Mouse (Mus musculus): ENCODE measurements around the gene Exoc2.

The Exoc2 gene

DNA sequence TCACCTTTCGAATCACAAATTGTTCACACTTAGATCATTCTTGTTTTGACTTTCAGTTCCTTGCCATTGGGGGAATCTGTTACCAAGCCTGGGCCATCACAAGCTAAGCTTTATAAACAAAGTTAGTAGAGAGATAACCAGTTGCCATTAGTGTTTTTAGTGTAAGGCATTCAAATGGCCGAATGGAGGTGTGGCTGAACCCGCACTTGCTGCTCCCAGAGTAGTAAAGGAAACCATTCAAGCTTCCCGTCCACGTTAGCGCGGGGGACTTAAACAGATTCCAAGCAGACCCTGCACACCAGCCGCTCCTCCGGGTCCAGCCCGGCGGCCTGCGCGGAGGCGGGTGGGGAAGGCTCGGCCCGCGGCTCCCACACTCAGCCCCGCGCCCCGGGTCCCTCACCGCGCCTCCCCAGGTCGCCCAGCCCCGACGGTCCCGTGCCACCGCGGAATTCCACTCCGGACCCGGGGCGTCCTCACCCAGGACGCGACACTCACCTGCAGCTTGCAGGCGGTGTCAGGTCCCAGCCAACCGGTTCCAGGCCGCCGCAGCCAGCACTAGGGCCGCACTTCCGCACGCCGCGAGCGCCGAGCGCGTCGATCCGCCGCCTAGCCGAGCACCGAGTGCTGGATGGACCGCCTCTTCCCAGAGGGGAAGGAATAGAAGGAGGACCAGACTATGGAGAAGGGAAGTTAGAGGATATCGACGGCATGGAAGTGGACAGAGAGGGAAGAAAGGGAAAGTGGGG lies at the start of gene Exoc2, which contains the start of gene Gm5447:
Gene Exoc2, minus strand, starts transcription at position 593 of the 746 bp plus-strand sequence.
Gene Gm5447, plus strand, starts transcription at position 704 of the 746 bp plus-strand sequence.
- DNase-seq: peak; percentile 91

DNA sequence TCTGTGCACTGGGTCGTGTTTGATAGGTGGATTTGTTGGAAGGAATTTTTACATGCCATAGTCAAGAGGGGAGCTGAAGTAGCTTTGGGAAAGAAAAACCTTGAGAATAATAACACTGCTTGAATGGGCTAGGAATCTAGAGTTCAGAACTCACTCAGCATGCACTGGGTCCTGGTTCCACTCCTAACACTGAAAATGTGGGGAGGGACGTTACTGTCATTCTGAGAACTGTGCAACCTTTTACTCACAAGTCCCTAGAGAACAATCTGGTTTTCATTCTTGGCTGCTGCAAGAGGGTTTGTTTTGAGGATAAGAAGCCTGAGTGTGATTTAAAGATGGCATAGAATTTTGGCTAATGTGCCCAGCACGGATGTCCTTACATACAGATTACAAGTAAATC lies 49.8 kb upstream of the Exoc2 start:
- DNase-seq: no peak

DNA sequence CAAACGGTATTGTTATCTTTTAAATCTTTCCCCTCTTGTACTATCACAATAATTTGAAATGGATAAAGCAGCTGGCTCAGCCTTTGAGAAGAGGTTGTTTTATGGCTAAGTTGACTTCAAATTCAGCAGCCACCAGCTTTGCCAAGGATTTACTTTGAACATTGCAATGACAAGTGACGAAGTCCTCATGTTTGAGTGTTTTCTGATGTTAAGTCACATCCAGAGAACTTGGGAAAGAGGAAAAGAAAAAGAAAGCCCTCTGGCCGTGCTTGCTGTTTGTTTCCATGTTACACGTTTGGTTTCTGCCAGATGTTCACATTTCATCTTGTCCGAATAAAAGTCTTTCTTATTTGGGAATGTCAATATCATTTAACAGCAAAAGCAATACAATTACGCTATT lies 48.0 kb upstream of the Exoc2 start:
- no peak for DNase-seq

DNA sequence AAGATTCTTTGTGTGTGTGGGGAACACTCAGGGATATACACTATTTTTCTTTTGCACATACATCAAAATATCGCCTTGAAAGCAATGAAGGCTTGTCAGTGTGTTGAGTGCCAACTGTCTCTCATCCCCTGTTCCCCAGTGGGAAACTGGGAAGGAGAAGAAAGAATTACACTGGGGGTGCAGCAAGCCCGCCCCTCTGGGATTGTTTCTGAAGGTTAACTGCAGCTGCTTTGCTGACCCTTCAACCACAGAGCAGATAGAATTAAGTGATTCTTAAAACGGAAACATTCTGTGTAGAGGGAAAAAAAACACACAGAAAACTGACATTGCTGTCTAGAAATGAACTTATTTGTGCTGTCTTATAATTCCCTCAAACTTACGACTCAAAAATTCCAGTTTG lies 47.6 kb upstream of the Exoc2 start:
- no peak for DNase-seq

DNA sequence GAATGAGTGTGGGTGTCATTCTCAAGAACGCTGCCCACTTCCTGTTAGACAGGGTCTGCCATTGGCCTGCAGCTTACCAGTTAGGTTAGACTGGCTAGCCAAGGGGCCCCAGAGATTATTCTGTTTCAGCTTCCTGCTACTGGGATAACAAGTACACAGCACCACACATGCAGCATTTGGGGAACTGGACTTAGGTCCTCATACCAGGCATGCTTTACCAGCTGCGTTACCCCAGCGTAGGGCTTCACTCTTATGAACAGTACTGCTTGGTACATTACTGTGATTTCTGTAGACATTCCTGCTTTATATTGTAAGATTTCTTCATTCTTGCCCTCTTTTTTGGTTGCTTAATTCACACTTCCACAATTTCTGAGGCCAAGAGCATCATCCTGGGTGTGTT lies 43.7 kb upstream of the Exoc2 start:
- no peak for DNase-seq

DNA sequence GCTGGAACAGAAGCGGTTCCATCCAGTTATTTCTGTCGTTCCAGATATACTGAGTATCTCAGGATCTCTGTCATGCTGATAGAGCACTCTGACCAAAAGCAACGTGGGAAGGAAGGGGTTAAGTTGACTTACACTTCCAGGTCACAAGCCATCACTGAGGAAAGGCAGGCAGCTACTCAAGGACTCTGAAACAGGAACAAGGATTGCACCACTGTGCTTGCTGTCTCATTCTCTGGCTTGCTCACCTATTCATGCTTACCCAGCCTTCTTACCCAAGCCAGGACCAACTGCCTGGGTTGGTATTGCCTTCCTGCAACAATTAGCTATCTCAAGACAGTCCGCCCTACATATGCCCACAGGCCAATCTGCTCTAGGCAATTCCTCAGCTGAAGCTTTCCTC lies 31.1 kb upstream of the Exoc2 start:
- DNase-seq: no peak

DNA sequence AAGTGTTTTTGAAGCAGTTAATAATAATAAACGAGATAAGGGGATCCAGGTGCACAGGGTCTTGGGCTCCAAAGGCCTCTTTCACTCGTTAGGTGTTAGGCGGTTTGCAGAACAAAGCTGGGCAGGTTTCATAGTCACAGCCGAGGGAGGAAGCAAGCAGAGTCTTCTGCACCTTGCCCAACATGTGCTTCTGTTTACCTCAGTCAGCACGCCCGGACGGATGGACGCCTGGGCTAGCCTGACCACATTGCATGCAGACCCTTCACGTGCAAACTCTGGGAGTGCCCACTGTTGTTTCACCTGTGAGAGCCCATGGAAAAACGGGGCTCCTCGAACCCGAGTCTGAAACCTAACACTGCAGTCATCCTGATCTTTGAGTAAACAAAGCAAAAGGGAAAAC lies 30.6 kb upstream of the Exoc2 start:
- no peak for DNase-seq

DNA sequence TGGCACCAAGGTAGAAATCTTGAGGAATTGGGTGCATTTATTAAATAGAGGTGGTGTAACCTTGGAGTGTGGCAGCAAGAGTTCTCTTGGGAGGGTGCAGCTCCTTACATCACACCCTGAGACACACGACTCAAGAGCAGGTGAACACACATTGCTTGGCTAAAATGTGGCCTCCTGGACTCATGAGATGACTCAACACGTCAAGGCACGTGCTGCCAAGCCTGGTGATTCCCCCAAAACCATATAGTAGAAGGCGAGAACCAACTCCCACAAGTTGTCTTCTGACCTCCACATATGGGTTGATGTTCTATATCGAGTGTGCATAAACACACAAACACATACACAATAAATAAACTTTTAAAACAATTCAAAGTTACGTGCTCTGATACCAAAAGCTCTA lies 25.9 kb upstream of the Exoc2 start:
- no peak for DNase-seq

DNA sequence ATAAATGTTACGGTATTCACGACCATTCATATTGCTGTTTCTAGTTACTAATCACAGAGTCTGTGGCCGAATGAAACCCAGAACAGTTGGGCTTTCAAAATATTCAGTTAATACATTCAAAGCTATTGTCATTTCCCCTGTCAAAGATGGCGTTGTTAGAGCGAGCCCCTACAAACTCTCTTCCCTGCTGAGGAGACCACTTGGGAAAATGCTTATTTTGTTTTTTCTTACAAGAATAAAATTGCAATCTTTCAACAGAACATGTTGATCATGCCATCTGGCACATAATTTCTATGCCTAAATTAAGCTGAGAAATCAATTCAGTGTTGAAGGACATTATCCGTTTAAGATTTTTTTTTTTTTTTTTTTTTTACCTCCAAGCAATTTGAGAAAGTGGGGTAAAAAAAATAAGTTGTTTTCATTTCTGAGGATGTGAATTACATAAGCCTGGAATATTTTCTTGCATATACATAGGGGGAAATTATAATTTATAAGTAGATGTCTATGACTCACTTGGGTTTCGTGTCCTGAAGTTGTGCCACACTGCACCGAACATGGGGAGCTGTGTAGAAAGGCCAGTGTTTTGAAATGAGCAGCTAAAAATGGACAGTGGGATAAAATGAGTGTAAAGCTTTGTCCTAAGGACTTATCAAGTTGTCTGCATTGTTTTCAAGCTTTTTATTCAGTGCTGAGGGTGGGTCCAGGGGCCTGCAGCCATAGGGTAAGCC lies 23.8 kb upstream of the Exoc2 start:
- no peak for DNase-seq

DNA sequence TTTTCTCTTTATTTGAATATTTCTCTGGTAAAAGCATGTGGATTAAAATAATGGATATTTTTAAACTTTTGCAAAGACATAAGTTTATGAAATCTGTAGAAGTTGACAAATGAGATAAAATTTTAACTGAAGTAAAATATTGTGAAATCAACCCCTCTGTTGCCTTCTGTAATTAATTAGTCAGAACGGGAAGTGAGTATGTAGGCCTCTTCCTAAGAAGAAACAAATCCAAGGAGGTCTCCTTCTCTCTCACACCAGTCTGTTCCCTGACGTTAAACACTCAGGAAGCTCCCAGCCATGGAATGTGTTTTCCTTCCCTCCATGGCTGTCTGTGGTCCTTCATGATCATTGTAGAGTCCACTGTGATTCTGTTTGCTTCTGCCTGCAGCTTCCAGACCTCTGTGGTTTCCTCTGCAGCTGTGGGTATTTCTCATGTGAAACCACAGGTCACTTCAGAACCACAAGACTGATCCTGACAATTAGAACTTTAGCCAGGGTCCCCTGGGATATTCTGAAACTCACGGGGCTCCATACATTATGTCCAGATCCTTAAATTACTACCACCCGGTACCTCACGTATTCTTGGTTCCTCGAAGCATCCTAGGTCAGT lies 20.5 kb upstream of the Exoc2 start:
- DNase-seq: no peak

DNA sequence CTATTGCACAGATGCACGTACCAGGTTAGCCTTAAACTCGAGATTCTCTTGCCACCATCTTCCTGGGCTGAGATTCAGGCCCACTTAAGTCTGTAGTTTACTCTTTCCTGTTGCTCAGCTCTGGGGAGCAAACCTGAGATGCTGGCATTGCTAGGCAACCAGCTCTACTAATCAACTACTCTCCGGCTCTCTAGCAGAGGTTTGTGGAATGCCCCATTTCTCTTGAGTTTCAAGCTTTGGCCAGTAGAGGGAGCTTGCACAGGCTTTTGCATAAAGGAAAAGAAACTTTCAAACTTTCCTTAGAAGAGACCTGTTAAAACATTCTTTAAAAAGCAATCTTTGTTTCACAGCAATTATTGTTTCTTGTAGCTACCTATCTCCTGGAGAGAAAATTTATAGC lies 19.9 kb upstream of the Exoc2 start:
- DNase-seq: peak; percentile 82

DNA sequence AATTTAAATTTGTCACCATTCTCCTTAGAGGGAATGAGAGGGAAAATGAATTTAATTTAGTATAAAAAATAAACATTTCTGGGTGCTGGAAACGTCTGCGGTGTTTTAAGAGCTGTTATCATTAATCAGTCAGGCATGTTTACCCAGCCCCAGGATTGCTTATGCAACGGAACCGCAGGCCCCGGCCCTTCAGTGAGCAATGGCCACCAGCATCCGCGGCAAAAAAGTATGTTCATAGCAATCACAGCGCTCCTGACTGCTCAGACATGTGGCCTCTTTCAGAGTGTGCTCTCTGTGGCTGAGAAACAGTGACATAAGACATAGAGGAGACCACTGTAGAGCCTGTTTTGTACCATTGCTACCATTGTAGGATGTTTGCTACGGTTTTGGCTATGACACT lies 16.3 kb upstream of the Exoc2 start:
- DNase-seq: no peak

DNA sequence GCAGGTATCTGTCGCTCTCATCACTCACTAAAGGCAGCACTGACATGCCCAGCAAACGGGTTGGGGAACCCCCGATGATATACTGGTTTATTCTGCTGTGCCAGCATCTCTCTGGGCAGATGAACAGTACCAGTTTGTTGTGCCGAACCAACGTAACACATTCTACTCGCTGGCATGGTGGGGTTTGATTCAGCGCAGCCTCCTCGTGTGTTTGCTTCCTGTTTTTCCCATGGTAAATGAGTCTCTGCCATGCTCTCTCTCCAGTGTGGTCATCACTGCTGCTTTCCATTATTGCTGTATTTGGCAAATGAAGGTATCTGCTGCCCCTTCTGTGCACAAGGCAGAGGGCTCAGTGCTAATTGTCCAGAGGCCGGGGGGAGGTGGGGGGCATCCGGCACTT lies 15.8 kb upstream of the Exoc2 start:
- DNase-seq: no peak

DNA sequence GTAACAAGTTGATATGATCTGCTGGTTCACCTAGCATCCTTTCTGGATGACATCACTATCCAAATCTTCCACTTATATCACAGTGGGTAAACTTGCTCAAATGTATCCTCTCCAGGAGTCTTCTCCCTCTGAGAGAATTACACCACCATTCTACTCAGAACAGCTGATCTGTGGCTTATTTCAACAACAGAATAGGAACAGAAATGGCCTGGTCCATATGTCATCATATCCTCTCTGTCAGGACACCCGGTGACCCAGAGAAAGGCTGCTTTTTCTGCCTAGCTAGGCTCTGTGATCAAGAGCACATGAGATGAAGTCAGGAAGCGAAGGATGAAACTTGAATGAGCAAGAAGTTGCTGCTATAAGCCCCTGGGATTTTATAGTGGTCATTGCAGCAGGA lies 13.8 kb upstream of the Exoc2 start:
- no peak for DNase-seq

DNA sequence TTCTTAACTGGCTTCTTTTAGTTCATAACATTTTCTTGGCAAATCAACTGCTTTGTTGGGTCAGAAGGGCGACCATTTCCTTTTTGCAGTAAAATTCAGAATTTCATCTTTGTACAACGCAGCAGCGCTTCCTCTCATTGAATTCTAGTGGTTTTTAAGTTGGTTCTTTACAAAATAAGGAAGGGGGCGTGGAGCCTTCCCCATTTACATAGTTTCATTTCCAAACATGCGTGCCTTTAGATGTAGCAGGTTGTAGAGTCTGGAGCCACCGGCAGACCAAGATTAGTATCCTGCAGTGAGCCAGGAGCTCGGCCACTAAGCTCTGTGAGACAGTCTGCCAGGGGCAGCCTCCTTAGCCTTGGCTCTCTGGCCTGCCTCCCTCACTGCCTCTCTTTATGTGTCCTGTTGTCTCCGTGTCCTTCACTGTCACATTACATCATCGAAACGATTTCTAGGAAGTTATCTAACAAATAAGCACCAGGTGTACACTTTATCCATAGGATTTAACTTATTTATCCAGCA lies 13.1 kb upstream of the Exoc2 start:
- DNase-seq: peak; percentile 11

DNA sequence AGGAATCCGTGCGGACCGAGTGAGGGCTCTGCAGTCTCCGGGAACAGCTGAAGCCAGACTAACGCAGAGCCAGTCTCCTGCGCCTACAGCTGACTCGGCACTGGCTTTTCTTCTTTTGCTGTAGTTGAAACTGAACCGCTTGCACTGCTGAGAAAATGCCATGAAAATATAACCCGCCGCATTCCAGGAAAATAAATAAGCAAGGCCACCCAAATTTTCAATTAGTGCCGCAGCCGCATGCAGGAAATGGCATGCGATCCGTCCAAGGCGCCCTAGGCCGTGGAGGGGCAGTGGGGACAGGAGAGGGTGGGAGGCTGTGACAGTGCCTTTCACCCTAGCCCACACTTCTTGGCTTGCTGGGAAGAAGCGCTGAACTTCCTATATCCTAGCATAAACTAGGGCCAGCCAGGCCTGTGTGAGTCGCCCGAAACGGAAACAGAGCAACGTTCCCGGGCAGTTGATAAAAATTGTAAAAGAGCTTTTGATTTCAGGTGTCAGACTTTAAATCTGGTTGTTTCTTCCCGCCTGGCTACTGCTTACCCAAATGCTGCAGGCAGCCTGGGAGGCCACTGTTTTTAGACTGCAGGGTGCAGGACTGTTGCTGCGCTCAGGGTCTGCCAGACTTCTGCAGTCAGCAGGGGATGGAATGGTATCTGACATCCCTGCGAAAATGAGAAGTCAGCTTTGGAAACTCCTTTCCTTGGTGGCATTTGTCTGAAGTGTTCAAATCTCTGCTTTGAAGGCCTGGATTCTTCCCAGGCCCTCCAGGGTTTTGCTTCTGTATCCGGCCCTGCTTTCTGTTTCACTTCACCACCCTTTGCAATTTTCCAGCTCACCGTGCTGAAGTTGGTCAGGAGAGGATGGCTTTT lies 11.9 kb upstream of the Exoc2 start:
- DNase-seq: peak; percentile 61

DNA sequence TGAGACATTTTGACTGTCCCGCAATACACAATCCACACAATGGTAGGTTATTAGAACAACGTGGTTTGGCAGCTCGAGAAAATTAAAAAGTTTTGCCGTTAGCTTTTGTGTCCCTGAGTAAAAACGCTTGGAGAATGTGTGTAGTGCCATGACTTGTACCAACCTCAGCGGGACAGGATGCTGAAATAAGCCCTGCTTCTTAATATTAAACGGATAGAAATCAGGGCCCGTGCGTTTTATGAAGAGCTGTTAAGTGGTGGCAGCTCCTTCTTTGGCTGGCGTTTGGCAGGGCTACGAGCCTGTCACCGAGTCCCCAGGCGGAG lies 11.3 kb upstream of the Exoc2 start:
- DNase-seq: no peak

DNA sequence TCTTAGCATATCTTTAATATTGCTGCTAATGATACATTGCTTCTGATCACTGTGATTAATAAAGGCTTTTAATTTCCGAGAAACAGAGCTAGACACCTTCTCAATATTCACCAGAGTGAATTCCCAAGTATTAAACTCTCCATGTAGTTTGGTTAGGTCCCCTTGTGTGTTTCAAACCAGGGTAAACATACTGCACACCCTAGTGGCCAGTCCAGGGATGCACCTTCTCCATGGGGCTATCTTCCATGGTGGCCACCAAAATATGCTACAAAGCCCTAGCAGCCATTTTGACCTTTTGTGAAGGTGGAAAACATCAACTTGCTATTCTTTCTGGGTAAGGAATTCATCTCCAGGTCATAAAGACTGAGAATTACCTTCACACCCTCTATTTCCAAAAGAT lies 7.8 kb upstream of the Exoc2 start:
- peak; percentile 42 for DNase-seq

DNA sequence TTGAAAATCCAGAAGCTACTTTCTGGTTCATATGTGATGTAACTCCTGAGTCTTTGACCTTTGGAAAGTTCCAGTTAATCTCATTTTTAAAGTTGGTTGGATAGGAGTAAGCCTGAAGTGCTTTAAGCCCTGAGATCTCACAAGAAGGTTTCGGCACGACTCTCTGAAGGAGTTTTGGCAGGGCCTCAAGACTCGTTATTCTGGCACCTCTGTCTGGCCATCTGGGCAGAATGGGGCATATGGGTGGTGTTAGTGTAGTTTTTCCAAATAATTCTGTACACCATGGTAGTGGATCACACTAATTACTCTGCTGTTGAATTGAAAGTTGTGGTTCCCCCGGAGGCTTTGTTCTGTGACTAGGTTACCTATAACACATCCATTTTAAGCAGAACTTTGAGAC lies 4.3 kb upstream of the Exoc2 start:
- no peak for DNase-seq

DNA sequence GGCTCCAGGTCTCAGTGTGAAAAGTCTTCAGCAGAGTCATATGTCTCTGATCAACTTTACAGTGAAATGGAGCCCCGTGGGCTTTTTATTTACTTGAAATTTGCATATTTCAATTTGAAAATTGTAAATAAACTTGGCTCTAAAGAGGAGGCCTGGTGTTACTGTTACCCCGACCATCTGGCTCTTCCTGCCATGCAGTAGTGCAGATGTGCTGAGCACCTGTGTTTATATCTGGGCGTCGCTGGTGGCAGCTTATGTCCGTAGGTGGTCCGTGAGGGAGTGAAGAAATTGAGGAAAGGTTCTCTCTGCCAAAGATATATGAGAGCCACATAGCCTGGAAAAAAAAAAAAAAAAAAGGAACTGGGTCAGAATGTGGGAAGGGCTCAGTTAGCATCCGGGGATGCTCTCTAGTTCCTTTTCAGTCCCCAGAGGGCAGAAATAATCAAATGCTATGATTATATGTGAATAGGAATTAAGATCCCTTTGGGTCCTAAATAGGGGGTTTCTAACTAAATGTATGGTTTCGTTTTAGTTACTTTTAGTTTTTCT lies 2.7 kb upstream of the Exoc2 start:
- no peak for DNase-seq

DNA sequence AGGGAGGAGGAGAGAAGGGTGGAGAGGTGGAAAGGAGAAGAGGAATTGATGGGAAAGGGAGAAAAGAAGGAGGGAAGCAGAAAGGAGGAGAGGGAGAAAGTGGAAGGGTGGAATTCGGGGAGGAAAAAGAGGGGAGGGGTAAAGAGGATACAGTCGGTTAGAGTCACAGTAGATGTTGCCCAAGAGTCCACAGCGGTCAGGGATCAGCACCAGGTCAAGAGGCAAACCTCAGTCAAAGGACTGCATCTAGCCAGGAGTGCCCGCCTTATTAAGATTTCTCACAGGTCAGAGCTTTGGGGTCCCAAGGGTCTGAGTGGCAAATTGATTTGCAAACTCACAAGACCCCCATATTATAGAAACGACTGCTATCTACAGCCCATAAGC lies 346 bp upstream of the Exoc2 start:
- no peak for DNase-seq

DNA sequence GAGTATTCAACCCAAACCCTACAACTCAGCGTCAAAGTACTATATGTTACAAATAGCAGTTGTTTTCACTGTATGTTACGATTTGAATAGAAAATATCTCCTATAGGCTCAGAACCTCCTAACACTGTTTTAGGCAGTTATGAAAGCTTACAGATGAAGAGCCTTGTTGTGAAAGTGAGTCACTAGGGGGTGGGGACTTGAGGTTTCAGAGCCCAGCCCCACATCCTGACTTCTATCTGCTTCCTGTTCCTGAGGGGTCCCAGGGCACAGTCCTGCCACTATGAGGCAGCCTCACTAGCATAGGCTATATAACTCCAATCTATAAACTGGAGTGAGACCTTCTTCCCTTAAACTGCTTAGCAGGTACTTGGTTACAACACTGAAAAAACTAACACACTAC lies 1.8 kb downstream of the Exoc2 start:
- DNase-seq: no peak

DNA sequence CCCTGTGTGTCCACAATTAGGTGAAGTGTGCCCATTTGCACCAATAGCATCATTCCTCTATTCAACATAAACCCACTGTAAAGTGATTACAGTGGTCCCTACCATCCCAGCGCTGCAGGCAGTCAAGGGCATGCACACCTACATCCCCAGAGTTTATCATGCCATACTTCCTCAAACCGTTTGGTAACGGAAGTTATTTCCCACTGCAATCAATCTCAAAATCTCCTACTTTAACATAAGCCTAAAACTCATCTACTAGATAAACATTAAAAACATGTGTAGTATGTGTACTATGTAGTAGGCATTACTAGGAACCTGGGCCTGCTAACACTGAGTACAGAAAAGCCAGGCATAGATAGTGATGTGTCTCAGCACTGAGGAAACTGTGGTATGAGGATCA lies 2.8 kb downstream of the Exoc2 start:
- no peak for DNase-seq
